Mouse (Mus musculus) embryonic fibroblast, embryonic 13.5 days (primary cell): ENCODE measurements around the gene Il4i1.

Source experiments
- CTCF ChIP-seq: IDR thresholded peaks from 2 replicates; pipeline ENCODE4 v1.5.1; 2011; ENCODE audit warnings: mild to moderate bottlenecking, control low read depth, low read length, moderate library complexity, borderline replicate concordance; ENCODE audit not compliant: insufficient read depth
- POLR2A ChIP-seq: IDR thresholded peaks from 2 replicates; pipeline ENCODE4 v1.6.1; 2011; ENCODE audit warnings: low read depth, mild to moderate bottlenecking, control low read depth, low read length, moderate library complexity

GRCm38 (mm10) chr7:44818164-44818563 is 2.0 kb downstream of the Il4i1 start:
- peak; percentile 24; the same call in 1 of the 2 replicates for TF ChIP-seq POLR2A
- TF ChIP-seq CTCF: 0 out of 2 replicates have a peak, but pooled peaks have one; percentile 3
